Mouse (Mus musculus) stomach, embryonic 16.5 days (tissue): ENCODE measurements around the gene Jag2. TPM values are rescaled to one million over a fixed set of nuclear protein-coding genes. Genes with fewer than 3 reads are reported as not detected.

ENCODE experiments used
- ATAC-seq: fragments of 200-750 bp; cut with Nextera tagmentation; 2 replicates; pipeline ENCODE4 v1.8.0; 2017; ENCODE audit warnings: moderate number of reproducible peaks, moderate TSS enrichment; ENCODE audit not compliant: insufficient read depth, low FRiP score
- H3K27ac ChIP-seq: fragments of 300-500 bp; sonication (generic); 2 replicates; pipeline ENCODE4 v1.5.1; 2014; ENCODE audit warnings: low read length
- H3K27me3 ChIP-seq: fragments of 300-500 bp; sonication (generic); 2 replicates; pipeline ENCODE4 v1.6.1; 2014; ENCODE audit warnings: low read length, control low read depth, mixed read lengths; ENCODE audit not compliant: control insufficient read depth, insufficient read depth
- H3K36me3 ChIP-seq: fragments of 300-500 bp; sonication (generic); 2 replicates; pipeline ENCODE4 v1.6.1; 2014; ENCODE audit warnings: low read length; ENCODE audit not compliant: control insufficient read depth, insufficient read depth
- H3K4me1 ChIP-seq: fragments of 300-500 bp; sonication (generic); 2 replicates; pipeline ENCODE4 v1.6.1; 2014; ENCODE audit warnings: low read length, control low read depth, mixed read lengths; ENCODE audit not compliant: control insufficient read depth, insufficient read depth
- H3K4me2 ChIP-seq: fragments of 300-500 bp; sonication (generic); 2 replicates; pipeline ENCODE4 v1.6.1; 2014; ENCODE audit warnings: low read depth, low read length, mixed read lengths
- H3K4me3 ChIP-seq: fragments of 300-500 bp; sonication (generic); replicated peaks from 2 replicates; pipeline ENCODE4 v1.5.1; 2014; ENCODE audit warnings: mild to moderate bottlenecking, low read length
- H3K9ac ChIP-seq: fragments of 300-500 bp; sonication (generic); 2 replicates; pipeline ENCODE4 v1.6.1; 2014; ENCODE audit warnings: low read length
- H3K9me3 ChIP-seq: fragments of 300-500 bp; sonication (generic); replicated peaks from 2 replicates; pipeline ENCODE4 v1.6.1; 2016; ENCODE audit warnings: low read length, control low read depth; ENCODE audit not compliant: control insufficient read depth
- WGBS: fragments of 180-500 bp; shearing (Covaris S2); extraction: QIAGEN DNeasy Blood & Tissue Kit; methylation state at CpG from one replicate; pipeline ENCODE4 v1.1.7; 2014; 5-methylcytosine and 5-hydroxymethylcytosine counted together
- polyA plus RNA-seq: library from polyadenylated mRNA; unstranded; fragments of >200 nt; fragmentation: Nextera tagmentation; extraction: Ambion mirVana; gene quantifications from 2 replicates; pipeline ENCODE4 v1.2.1, GENCODE M21; 2015

Gene Jag2
- polyA plus RNA-seq, 1 experiment from 2014 or later = 5.1 TPM

- no peaks in the 10 kb centered on the region for H3K9me3 ChIP-seq
- peaks cover 57% of the 10 kb centered on the region for H3K27me3 ChIP-seq
- peak overlapping the region; percentile 63 for H3K9ac ChIP-seq
- peak overlapping the region; percentile 86 for H3K4me2 ChIP-seq
- WGBS = 4% methylated on average over 17 of the region's 17 CpGs
- peak overlapping the region; percentile 2; the same call in 1 of the 2 replicates for H3K27ac ChIP-seq
- H3K4me1 ChIP-seq = peaks cover 38% of the 10 kb centered on the region
- no peak for ATAC-seq
- H3K4me3 ChIP-seq = peak overlapping the region; percentile 45
- no peaks in the 10 kb centered on the region for H3K36me3 ChIP-seq
Measured at GRCm38 (mm10) chr12:112877073-112877576, 52.5 kb downstream of the Jag2 start.

- peak overlapping the region; percentile 27 for H3K9ac ChIP-seq
- H3K27ac ChIP-seq = peak overlapping the region; percentile 15; the same call in 1 of the 2 replicates
- peaks cover 57% of the 10 kb centered on the region for H3K27me3 ChIP-seq
Measured at GRCm38 (mm10) chr12:112876332-112877072, 53.1 kb downstream of the Jag2 start.

DNA sequence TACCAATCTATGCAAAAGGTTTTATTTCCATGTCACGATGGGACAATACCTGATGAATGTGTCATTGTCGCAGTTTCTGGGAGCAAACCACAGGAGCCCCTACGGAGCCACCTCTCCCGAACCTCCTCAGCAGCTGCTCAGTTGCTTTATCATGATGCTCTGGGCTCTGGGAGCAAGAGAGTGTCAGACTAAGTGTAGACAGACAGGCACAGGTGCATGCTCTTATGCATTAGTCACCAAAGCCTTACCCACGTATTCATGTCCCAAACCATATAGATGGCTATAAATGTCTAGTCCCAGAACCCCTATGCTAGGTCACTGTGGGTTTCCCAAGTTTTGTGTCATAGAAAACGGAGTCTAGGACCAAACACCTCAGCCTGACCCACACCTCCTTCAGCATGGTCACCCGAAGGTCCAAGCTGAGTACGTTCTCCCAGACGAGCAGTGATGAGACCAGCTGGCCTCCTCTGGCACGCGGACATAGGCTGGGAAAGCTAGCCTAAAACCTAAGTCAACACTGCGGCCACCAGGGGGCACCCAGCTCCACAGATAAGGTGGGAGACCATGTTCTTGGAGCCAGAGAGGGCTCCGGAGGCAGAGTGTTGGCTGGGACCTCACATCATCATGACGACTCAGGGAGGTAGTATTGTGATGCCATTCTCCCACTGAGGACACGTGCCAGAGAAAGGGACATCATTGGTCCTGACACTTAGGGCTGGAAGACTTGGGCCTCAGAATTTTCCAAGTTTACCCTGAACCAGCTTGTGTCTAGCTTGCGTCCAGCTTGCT, 54.2 kb downstream of the Jag2 start:
- WGBS = 23% methylated on average over 16 of the region's 16 CpGs

More at GRCm38 (mm10) chr12:112876332-112877072, 53.1 kb downstream of the Jag2 start:
- Histone ChIP-seq H3K36me3 (no peaks in the 10 kb centered on the region), H3K4me3 (peak overlapping the region; percentile 20), H3K9me3 (no peaks in the 10 kb centered on the region), H3K4me2 (peak overlapping the region; percentile 86), H3K4me1 (peaks cover 38% of the 10 kb centered on the region)
- ATAC-seq = peak; percentile 21; the same call in 1 of the 2 replicates
- 6% methylated on average over 28 of the region's 28 CpGs for WGBS

GRCm38 (mm10) chr12:112874199-112874598, 55.4 kb downstream of the Jag2 start:
- H3K9me3 ChIP-seq = no peaks in the 10 kb centered on the region
- peaks cover 50% of the 10 kb centered on the region for H3K4me1 ChIP-seq
- peaks cover 57% of the 10 kb centered on the region for H3K27me3 ChIP-seq
- no peaks in the 10 kb centered on the region for H3K36me3 ChIP-seq
- no peak for ATAC-seq
- peak overlapping the region; percentile 50 for H3K4me2 ChIP-seq
- peak overlapping the region; percentile 35 for H3K27ac ChIP-seq
- 12% methylated on average over 22 of the region's 22 CpGs for WGBS
- peak overlapping the region; percentile 60; the same call in 1 of the 2 replicates for H3K9ac ChIP-seq
- H3K4me3 ChIP-seq = peak overlapping the region; percentile 28

More for the DNA sequence above, 54.2 kb downstream of the Jag2 start:
- Histone ChIP-seq H3K4me1 (peaks cover 42% of the 10 kb centered on the region), H3K4me2 (no peak overlapping the region), H3K9me3 (no peaks in the 10 kb centered on the region), H3K9ac (no peak overlapping the region), H3K4me3 (no peak overlapping the region), H3K27ac (peak overlapping the region; percentile 15; the same call in 1 of the 2 replicates), H3K27me3 (peaks cover 57% of the 10 kb centered on the region), H3K36me3 (no peaks in the 10 kb centered on the region)
- peak; percentile 48 for ATAC-seq

GRCm38 (mm10) chr12:112873452-112874190, 56.0 kb downstream of the Jag2 start:
- Histone ChIP-seq H3K4me3 (peak overlapping the region; percentile 28), H3K27me3 (peaks cover 54% of the 10 kb centered on the region)
- ATAC-seq = no peak

GRCm38 (mm10) chr12:112872991-112873390, 56.6 kb downstream of the Jag2 start:
- Histone ChIP-seq H3K27ac (no peak overlapping the region), H3K9ac (no peak overlapping the region), H3K9me3 (no peaks in the 10 kb centered on the region), H3K4me2 (no peak overlapping the region), H3K4me3 (no peak overlapping the region), H3K4me1 (peaks cover 45% of the 10 kb centered on the region), H3K27me3 (peaks cover 47% of the 10 kb centered on the region), H3K36me3 (no peaks in the 10 kb centered on the region)
- ATAC-seq = no peak
- WGBS = 82% methylated on average over 10 of the region's 10 CpGs

More at GRCm38 (mm10) chr12:112873452-112874190, 56.0 kb downstream of the Jag2 start:
- 19% methylated on average over 18 of the region's 18 CpGs for WGBS
- H3K4me1 ChIP-seq = peaks cover 49% of the 10 kb centered on the region
- H3K4me2 ChIP-seq = peak overlapping the region; percentile 50
- no peaks in the 10 kb centered on the region for H3K36me3 ChIP-seq
- H3K9ac ChIP-seq = peak overlapping the region; percentile 60; the same call in 1 of the 2 replicates
- peak overlapping the region; percentile 35 for H3K27ac ChIP-seq
- H3K9me3 ChIP-seq = no peaks in the 10 kb centered on the region

DNA sequence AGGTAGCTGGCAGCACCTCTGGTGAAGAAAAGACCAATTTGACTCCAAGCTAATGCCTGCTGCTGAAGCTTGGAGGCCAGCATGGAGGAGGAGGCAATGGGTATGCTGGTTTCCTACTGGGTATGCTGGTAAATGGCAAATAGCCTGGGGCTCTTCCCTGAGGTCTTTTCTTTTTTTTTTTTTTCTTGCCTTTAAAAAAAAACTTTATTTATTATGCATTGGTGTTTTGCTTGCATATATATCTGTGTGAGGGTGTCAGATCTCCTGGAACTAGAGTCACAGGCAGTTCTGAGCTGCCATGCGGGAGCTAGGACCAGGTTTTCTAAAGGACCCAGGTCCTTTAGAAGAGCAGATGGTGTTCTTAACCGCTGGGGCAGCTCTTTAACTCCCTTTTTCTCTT, 58.3 kb downstream of the Jag2 start:
- WGBS = 76% methylated on average over 2 of the region's 2 CpGs
- no peak for ATAC-seq
- peaks cover 30% of the 10 kb centered on the region for H3K4me1 ChIP-seq
- no peak overlapping the region for H3K4me2 ChIP-seq
- H3K36me3 ChIP-seq = no peaks in the 10 kb centered on the region
- H3K27ac ChIP-seq = peak overlapping the region; percentile 40; the same call in 1 of the 2 replicates
- H3K9ac ChIP-seq = no peak overlapping the region
- peaks cover 32% of the 10 kb centered on the region for H3K27me3 ChIP-seq
- H3K4me3 ChIP-seq = no peak overlapping the region
- H3K9me3 ChIP-seq = no peaks in the 10 kb centered on the region

DNA sequence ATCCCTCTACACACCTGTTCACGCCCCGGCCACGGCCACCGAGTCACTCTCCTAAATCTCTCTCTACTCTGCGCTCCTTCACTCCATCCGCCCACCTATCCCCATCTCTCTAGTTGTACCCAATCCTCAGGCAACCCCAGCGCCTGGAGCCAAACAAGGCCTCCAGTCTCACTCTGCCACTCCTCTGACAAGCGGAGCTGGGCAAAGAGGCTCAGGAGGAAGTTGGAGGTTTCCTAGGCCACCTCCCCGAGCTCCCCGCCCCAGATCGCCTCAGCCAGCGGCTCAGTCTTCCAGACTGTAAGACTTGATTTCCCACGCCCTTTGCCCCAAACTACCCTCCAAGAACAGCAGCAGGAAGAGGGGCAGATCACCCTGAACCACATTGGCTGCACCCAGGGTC, 58.8 kb downstream of the Jag2 start:
- WGBS = 41% methylated on average over 13 of the region's 13 CpGs
- peaks cover 25% of the 10 kb centered on the region for H3K4me1 ChIP-seq
- H3K4me2 ChIP-seq = peak overlapping the region; percentile 16; the same call in 1 of the 2 replicates
- H3K9me3 ChIP-seq = no peaks in the 10 kb centered on the region
- no peak overlapping the region for H3K4me3 ChIP-seq
- H3K36me3 ChIP-seq = no peaks in the 10 kb centered on the region
- no peak overlapping the region for H3K9ac ChIP-seq
- H3K27me3 ChIP-seq = peaks cover 27% of the 10 kb centered on the region
- H3K27ac ChIP-seq = peak overlapping the region; percentile 40; the same call in 1 of the 2 replicates
- ATAC-seq = no peak
